Mouse (Mus musculus) bone marrow macrophage, adult 2 months (primary cell): ENCODE measurements around the gene 3110021N24Rik.

Experiments
- CTCF ChIP-seq: IDR thresholded peaks from 2 replicates; pipeline ENCODE4 v1.5.1; 2012; ENCODE audit warnings: low read depth, mild to moderate bottlenecking, low read length, moderate library complexity
- POLR2A ChIP-seq: IDR thresholded peaks from 2 replicates; pipeline ENCODE4 v1.6.1; 2012; ENCODE audit warnings: mild to moderate bottlenecking, low read depth, low read length, borderline replicate concordance

DNA sequence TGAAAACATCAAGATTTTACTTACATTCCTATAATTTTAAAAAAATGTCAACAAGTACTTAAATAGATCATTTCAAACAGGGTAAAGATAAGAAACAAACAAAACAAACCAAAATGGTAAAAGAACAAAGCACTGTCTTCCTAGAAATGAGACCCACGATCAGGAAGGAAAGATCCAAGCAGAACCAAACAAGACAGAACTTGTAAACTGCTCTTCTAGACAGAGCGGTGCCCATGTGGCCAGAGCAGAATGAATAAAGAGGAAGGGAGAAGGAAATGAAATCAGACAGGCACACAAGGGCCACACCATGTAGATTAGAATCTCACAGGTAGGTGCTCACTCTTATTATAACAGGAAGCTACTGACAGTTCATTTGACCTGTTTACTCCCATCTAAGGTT, 107.2 kb downstream of the 3110021N24Rik start:
- TF ChIP-seq POLR2A (no peak), CTCF (no peak)
